7 mouse cellular contexts compared by ENCODE assay signal in genomic region chr9:43742902-43743646, GRCm38 (mm10). TPM values are rescaled to one million over a fixed set of nuclear protein-coding genes. Genes with fewer than 3 reads are reported as not detected.
A peak's percentile ranks its signal among the peaks of the same experiment; 100 is the strongest.
DNase-seq lines count a peak whose midpoint lies in the region; ATAC-seq and TF ChIP-seq lines count a peak whose summit lies in the region.

No protein-coding gene starts in this region.

- H3K36me3 ChIP-seq in MEL (ENCODE audit: control insufficient read depth in 1 of 2, insufficient read depth in 2 of 2, low read length in 2 of 2): 0 out of 4 replicates have a peak, but pooled peaks cover 0 to 3% of the 10 kb centered on the region in 2 experiments
- no peaks in the 10 kb centered on the region for H3K36me3 ChIP-seq in embryonic facial prominence, embryonic 14.5 days (ENCODE audit: control insufficient read depth, insufficient read depth, low read length)
- no peaks in the 10 kb centered on the region for H3K36me3 ChIP-seq in heart, embryonic 14.5 days (ENCODE audit: control insufficient read depth, insufficient read depth, low read length)
- no peaks in the 10 kb centered on the region for H3K36me3 ChIP-seq in kidney, embryonic 16.5 days (ENCODE audit: insufficient read depth, low read length)

- H3K79me2 ChIP-seq in MEL (ENCODE audit: control insufficient read depth, insufficient read depth, low read length, poor library complexity): peaks cover 20% of the 10 kb centered on the region

- no peak for TF ChIP-seq RAD21 in MEL (IDR thresholded peaks at IDR 0.05; ENCODE audit: low read depth, low read length)

- TF ChIP-seq EP300 in MEL (IDR thresholded peaks at IDR 0.05; ENCODE audit: low read depth in 1 of 2, low read length in 2 of 2): no peak

- H3K4me3 ChIP-seq in MEL (ENCODE audit: control insufficient read depth in 1 of 2, insufficient read depth in 1 of 2, low read depth in 2 of 2, low read length in 2 of 2): peak overlapping the region; percentile 68 to 79
- H3K4me3 ChIP-seq in embryonic facial prominence, embryonic 14.5 days (ENCODE audit: low read depth, low read length): peak overlapping the region; percentile 85
- H3K4me3 ChIP-seq in heart, embryonic 14.5 days (ENCODE audit: control insufficient read depth in 1 of 2, insufficient read depth in 1 of 2, low read depth in 1 of 2, low read length in 2 of 2): peak overlapping the region; percentile 76 to 82
- peak overlapping the region; percentile 79 for H3K4me3 ChIP-seq in kidney, embryonic 16.5 days (ENCODE audit: low read length)

- peak overlapping the region; percentile 95 for H3K4me2 ChIP-seq in embryonic facial prominence, embryonic 14.5 days (ENCODE audit: low read depth, low read length)
- H3K4me2 ChIP-seq in heart, embryonic 14.5 days (ENCODE audit: low read length): peak overlapping the region; percentile 98
- peak overlapping the region; percentile 97 for H3K4me2 ChIP-seq in kidney, embryonic 16.5 days (replicated peaks; ENCODE audit: low read depth, low read length)

- peaks cover 5 to 12% of the 10 kb centered on the region in 2 experiments; a peak in 2 of 4 replicates for H3K4me1 ChIP-seq in MEL (ENCODE audit: control insufficient read depth in 1 of 2, insufficient read depth in 2 of 2, low read length in 2 of 2)
- H3K4me1 ChIP-seq in embryonic facial prominence, embryonic 14.5 days (ENCODE audit: control insufficient read depth, insufficient read depth, low read length): peaks cover 24% of the 10 kb centered on the region
- H3K4me1 ChIP-seq in heart, embryonic 14.5 days (ENCODE audit: control insufficient read depth in 2 of 2, insufficient read depth in 2 of 2, low read length in 2 of 2): peaks cover 12 to 30% of the 10 kb centered on the region in 2 experiments; a peak in 3 of 4 replicates
- peaks cover 38% of the 10 kb centered on the region for H3K4me1 ChIP-seq in kidney, embryonic 16.5 days (ENCODE audit: insufficient read depth, low read length)

- peak overlapping the region; percentile 88 for H3K9ac ChIP-seq in MEL (ENCODE audit: control insufficient read depth, low read depth, low read length, poor library complexity, severe bottlenecking)
- peak overlapping the region; percentile 95 for H3K9ac ChIP-seq in embryonic facial prominence, embryonic 14.5 days (ENCODE audit: low read depth, low read length)
- peak overlapping the region; percentile 84 for H3K9ac ChIP-seq in heart, embryonic 14.5 days (ENCODE audit: low read length)
- H3K9ac ChIP-seq in kidney, embryonic 16.5 days (replicated peaks; ENCODE audit: low read length): peak overlapping the region; percentile 86

- no peaks in the 10 kb centered on the region for H3K9me3 ChIP-seq in MEL (replicated peaks; ENCODE audit: insufficient read depth, low read length)
- no peaks in the 10 kb centered on the region for H3K9me3 ChIP-seq in embryonic facial prominence, embryonic 14.5 days (ENCODE audit: control insufficient read depth, low read length)
- H3K9me3 ChIP-seq in heart, embryonic 14.5 days (ENCODE audit: control insufficient read depth, low read length): no peaks in the 10 kb centered on the region
- no peaks in the 10 kb centered on the region for H3K9me3 ChIP-seq in kidney, embryonic 16.5 days (ENCODE audit: low read length)

- 0 out of 2 replicates have a peak, but pooled peaks have one; percentile 13 for ATAC-seq in embryonic facial prominence, embryonic 14.5 days (ENCODE audit: low read depth)
- ATAC-seq in heart, embryonic 14.5 days (ENCODE audit: insufficient number of reproducible peaks, insufficient read depth, low FRiP score, low read depth): no peak
- ATAC-seq in kidney, embryonic 16.5 days (ENCODE audit: low FRiP score, low TSS enrichment): peak; percentile 61

- peak; percentile 78 for DNase-seq in MEL (ENCODE audit: low read depth, low spot score)
- peak; percentile 83 for DNase-seq in adrenal gland, adult 8-10 months
- peak; percentile 84 for DNase-seq in embryonic facial prominence, embryonic 14.5 days (ENCODE audit: low spot score)
- peak; percentile 91 for DNase-seq in lung, postnatal 25 days (ENCODE audit: low spot score)
- DNase-seq in spleen, postnatal 4 days (ENCODE audit: low spot score in 2 of 2): peak; percentile 27 to 64

- peak overlapping the region; percentile 62 for H3K27ac ChIP-seq in MEL (ENCODE audit: control insufficient read depth, low read depth, low read length)
- peak overlapping the region; percentile 95; the same call in 1 of the 2 replicates for H3K27ac ChIP-seq in embryonic facial prominence, embryonic 14.5 days (replicated peaks; ENCODE audit: low read depth, low read length)
- H3K27ac ChIP-seq in heart, embryonic 14.5 days (replicated peaks in 1 of 2; ENCODE audit: control insufficient read depth in 1 of 2, insufficient read depth in 1 of 2, low read depth in 2 of 2, low read length in 2 of 2): peak overlapping the region; percentile 15 to 88
- H3K27ac ChIP-seq in kidney, embryonic 16.5 days (ENCODE audit: low read length): peak overlapping the region; percentile 92

- TF ChIP-seq CTCF in MEL (IDR thresholded peaks at IDR 0.05 in 2 of 3, conservative IDR thresholded peaks at IDR 0.05 in 1 of 3; ENCODE audit: control insufficient read depth in 1 of 3, insufficient read depth in 1 of 3, low read depth in 2 of 3, low read length in 3 of 3, poor library complexity in 1 of 3, severe bottlenecking in 1 of 3): no peak

- 2% methylated on average over 27 of the region's 27 CpGs for WGBS in embryonic facial prominence, embryonic 14.5 days
- 3% methylated on average over 27 of the region's 27 CpGs for WGBS in heart, embryonic 14.5 days
- 2% methylated on average over 27 of the region's 27 CpGs for WGBS in kidney, embryonic 16.5 days

- TF ChIP-seq POLR2A in MEL (IDR thresholded peaks at IDR 0.05; ENCODE audit: control insufficient read depth in 1 of 2, insufficient read depth in 1 of 2, low read depth in 1 of 2, low read length in 2 of 2, poor library complexity in 1 of 2): peak in 1 of 2 experiments; percentile 52; a peak in 1 of 4 replicates

- H3K27me3 ChIP-seq in MEL (ENCODE audit: control insufficient read depth in 1 of 2, insufficient read depth in 2 of 2, low read length in 2 of 2): no peaks in the 10 kb centered on the region
- H3K27me3 ChIP-seq in embryonic facial prominence, embryonic 14.5 days (replicated peaks; ENCODE audit: control insufficient read depth, insufficient read depth, low read length): no peaks in the 10 kb centered on the region
- peaks cover 13% of the 10 kb centered on the region for H3K27me3 ChIP-seq in heart, embryonic 14.5 days (ENCODE audit: control insufficient read depth, insufficient read depth, low read length)
- peaks cover 26% of the 10 kb centered on the region for H3K27me3 ChIP-seq in kidney, embryonic 16.5 days (ENCODE audit: insufficient read depth, low read length)

TF ChIP-seq in MEL, 35 proteins besides CTCF, POLR2A, EP300 and RAD21:
- peak; percentile 39; the same call in 1 of the 2 replicates for TF ChIP-seq NELFE (IDR thresholded peaks at IDR 0.05; ENCODE audit: low read depth, low read length)
- TF ChIP-seq MAX (IDR thresholded peaks at IDR 0.05; ENCODE audit: low read length): no peak
- peak; percentile 55; the same call in 1 of the 2 replicates for TF ChIP-seq E2F4 (IDR thresholded peaks at IDR 0.05; ENCODE audit: borderline replicate concordance, low read depth, low read length)
- TF ChIP-seq ZMIZ1 (IDR thresholded peaks at IDR 0.05; ENCODE audit: low read depth, low read length): no peak
- TF ChIP-seq USF1 (IDR thresholded peaks at IDR 0.05; ENCODE audit: low read depth, low read length): no peak
- peak; percentile 28; the same call in 1 of the 2 replicates for TF ChIP-seq POLR2AphosphoS2 (IDR thresholded peaks at IDR 0.05; ENCODE audit: low read length)
- TF ChIP-seq HCFC1 (IDR thresholded peaks at IDR 0.05; ENCODE audit: low read depth, low read length): peak; percentile 40; the same call in 1 of the 2 replicates
- no peak for TF ChIP-seq RCOR1 (IDR thresholded peaks at IDR 0.05; ENCODE audit: low read depth, low read length)

RNA-seq across cellular contexts. Expression of gene Nectin1, which starts 0.7 kb away (rescaled TPM):
- total RNA-seq in MEL (2012; rRNA removed): 3.8 and 3.9 TPM in 2 replicates
- 1 to 10 TPM in 1 of 2 experiments, not detected in 1; 6.2 TPM for polyA plus RNA-seq in MEL (2012; ENCODE audit: insufficient read depth in 1 of 2, insufficient read length in 2 of 2, low read depth in 1 of 2, low replicate concordance in 2 of 2, missing spikeins in 1 of 2)
- total RNA-seq in adrenal gland, adult 8-10 months (2022): 10 to 100 TPM; 39.3 to 61.3 (median 50.2) TPM
- 9.0 and 10.1 TPM in 2 replicates for polyA plus RNA-seq in embryonic facial prominence, embryonic 14.5 days (2014; fragmentation: Nextera tagmentation; extraction: Ambion mirVana)
- polyA plus RNA-seq in heart, embryonic 14.5 days (2014; fragmentation: Nextera tagmentation; extraction: Ambion mirVana): 1.5 and 1.9 TPM in 2 replicates
- 4.3 and 4.7 TPM in 2 replicates for polyA plus RNA-seq in kidney, embryonic 16.5 days (2015; fragmentation: Nextera tagmentation; extraction: Ambion mirVana)
